Mouse (Mus musculus): ENCODE measurements at regions not wholly inside any gene's neighbourhood (a gene's known extent, or its start where the extent isn't known, plus 50 kb on each side); places are given as distances from the start of the nearest gene placed in this dataset.
"Not testable (repeated sequence)": the region's sequence is repeated elsewhere in the genome, so short reads cannot be mapped to it uniquely, and the experiment has no call there.

DNA sequence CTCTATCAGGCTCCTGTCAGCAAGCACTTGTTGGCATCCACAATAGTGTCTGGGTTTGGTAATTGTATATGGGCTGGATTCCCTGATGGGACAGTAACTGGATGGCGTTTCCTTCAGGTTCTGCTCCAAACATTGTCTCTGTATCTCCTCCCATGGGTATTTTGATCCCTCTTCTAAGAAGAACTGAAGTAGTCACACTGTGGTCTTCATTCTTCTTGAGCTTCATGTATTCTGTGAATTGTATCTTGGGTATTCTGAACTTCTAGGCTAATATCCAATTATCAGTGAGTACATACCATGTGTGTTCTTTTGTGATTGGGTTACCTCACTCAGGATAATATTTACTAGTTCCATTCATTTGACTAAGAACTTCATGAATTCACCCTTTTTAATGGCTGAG, 119.2 kb upstream of the Gm21119 start:
- not testable (repeated sequence) for H3K4me3 ChIP-seq (ENCODE audit: control insufficient read depth, low read depth, low read length); H3K36me3 ChIP-seq (ENCODE audit: control insufficient read depth, insufficient read depth, low read length); H3K27ac ChIP-seq (ENCODE audit: control insufficient read depth, insufficient read depth, low read depth, low read length); H3K4me1 ChIP-seq (ENCODE audit: control insufficient read depth, insufficient read depth, low read length); H3K27me3 ChIP-seq (ENCODE audit: control insufficient read depth, insufficient read depth, low read length)

DNA sequence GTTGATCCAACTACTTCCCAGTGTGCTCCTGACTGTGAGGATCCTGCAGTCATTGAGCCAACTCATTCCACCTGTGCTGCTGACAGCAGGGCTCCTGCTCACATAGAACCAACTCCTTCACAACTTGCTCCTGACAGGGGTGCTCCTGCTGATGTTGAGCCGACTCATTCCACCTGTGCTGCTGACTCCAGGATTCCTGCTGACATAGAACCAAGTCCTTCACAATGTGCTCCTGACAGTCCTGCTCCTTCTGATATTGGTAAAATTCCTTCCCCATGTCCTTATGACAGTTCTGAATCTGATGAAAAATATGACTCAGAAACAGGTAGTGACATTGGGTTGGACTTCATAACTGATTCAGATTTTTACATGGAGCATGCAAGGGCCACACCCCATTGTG, 100.8 kb upstream of the Gm21119 start:
- H3K4me3 ChIP-seq (ENCODE audit: control insufficient read depth, low read depth, low read length); H3K4me1 ChIP-seq (ENCODE audit: control insufficient read depth, insufficient read depth, low read length); H3K27ac ChIP-seq (ENCODE audit: control insufficient read depth, insufficient read depth, low read depth, low read length); H3K36me3 ChIP-seq (ENCODE audit: control insufficient read depth, insufficient read depth, low read length); H3K27me3 ChIP-seq (ENCODE audit: control insufficient read depth, insufficient read depth, low read length): not testable (repeated sequence)

DNA sequence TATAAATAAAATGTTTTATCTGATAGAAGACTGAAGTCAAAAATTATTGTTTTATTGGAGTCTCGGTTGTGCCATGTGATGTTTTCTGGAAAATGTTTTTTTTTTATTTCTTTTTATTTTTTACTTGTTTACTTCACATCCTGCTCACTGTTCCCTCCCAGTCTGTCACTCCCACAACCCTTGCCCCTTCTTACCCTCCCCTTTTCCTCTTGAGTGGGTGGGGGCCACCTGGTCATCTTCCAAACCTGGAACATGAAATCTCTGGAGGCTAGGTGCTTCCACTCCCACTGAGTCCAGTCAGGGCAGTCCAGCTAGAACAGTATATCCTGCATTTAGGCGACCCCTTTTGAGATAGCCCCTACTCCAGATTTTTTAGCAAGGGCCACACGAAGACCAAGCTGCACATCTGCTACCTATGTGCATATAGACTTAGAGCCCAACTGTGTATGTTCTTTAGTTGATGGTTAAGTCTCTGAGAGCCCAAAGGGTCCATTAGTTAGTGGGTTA, 98.3 kb upstream of the Gm21119 start:
- not testable (repeated sequence) for H3K27ac ChIP-seq (ENCODE audit: control insufficient read depth, insufficient read depth, low read depth, low read length); H3K4me3 ChIP-seq (ENCODE audit: control insufficient read depth, low read depth, low read length); H3K36me3 ChIP-seq (ENCODE audit: control insufficient read depth, insufficient read depth, low read length); H3K27me3 ChIP-seq (ENCODE audit: control insufficient read depth, insufficient read depth, low read length); H3K4me1 ChIP-seq (ENCODE audit: control insufficient read depth, insufficient read depth, low read length)

DNA sequence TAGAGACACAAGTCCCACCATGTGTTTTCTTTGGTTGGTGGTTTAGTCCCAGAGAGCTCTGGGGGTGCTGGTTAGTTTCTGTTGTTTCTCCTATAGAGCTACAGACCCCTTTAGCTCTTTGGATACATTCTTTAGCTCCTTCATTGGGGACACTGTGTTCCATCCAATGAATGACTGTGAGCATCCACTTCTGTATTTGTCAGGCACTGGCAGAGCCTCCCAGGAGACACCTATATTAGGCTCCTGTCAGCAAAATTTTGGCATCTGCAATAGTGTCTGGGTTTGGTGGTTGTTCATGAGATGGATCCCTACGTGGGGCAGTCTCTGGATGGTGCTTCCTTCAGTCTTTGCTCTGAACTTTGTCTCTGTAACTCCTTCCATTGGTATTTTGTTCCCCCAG, 97.2 kb upstream of the Gm21119 start:
- H3K4me1 ChIP-seq (ENCODE audit: control insufficient read depth, insufficient read depth, low read length); H3K27me3 ChIP-seq (ENCODE audit: control insufficient read depth, insufficient read depth, low read length); H3K4me3 ChIP-seq (ENCODE audit: control insufficient read depth, low read depth, low read length); H3K36me3 ChIP-seq (ENCODE audit: control insufficient read depth, insufficient read depth, low read length); H3K27ac ChIP-seq (ENCODE audit: control insufficient read depth, insufficient read depth, low read depth, low read length): not testable (repeated sequence)

GRCm38 (mm10) chr8:20524539-20524938, 90.2 kb upstream of the Gm21119 start:
- H3K36me3 ChIP-seq (ENCODE audit: control insufficient read depth, insufficient read depth, low read length); H3K27ac ChIP-seq (ENCODE audit: control insufficient read depth, insufficient read depth, low read depth, low read length); H3K27me3 ChIP-seq (ENCODE audit: control insufficient read depth, insufficient read depth, low read length); H3K4me1 ChIP-seq (ENCODE audit: control insufficient read depth, insufficient read depth, low read length); H3K4me3 ChIP-seq (ENCODE audit: control insufficient read depth, low read depth, low read length): not testable (repeated sequence)

DNA sequence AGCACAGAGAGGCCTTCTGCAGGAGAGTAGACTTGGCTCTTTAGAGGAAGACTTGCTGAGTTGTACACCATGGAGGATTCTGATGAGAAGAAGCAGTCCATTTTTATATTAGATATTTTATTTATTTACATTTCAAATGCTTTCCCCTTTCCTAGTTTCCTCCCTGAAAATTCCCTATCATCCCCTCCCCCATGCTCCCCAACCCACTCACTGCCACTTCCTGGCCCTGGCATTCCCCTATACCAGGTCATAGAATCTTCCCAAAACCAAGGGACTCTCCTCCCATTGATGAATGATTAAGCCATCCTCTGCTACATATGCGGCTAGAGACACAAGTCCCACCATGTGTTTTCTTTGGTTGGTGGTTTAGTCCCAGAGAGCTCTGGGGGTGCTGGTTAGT, 85.7 kb upstream of the Gm21119 start:
- H3K27ac ChIP-seq (ENCODE audit: control insufficient read depth, insufficient read depth, low read depth, low read length); H3K4me1 ChIP-seq (ENCODE audit: control insufficient read depth, insufficient read depth, low read length); H3K4me3 ChIP-seq (ENCODE audit: control insufficient read depth, low read depth, low read length); H3K36me3 ChIP-seq (ENCODE audit: control insufficient read depth, insufficient read depth, low read length); H3K27me3 ChIP-seq (ENCODE audit: control insufficient read depth, insufficient read depth, low read length): not testable (repeated sequence)

DNA sequence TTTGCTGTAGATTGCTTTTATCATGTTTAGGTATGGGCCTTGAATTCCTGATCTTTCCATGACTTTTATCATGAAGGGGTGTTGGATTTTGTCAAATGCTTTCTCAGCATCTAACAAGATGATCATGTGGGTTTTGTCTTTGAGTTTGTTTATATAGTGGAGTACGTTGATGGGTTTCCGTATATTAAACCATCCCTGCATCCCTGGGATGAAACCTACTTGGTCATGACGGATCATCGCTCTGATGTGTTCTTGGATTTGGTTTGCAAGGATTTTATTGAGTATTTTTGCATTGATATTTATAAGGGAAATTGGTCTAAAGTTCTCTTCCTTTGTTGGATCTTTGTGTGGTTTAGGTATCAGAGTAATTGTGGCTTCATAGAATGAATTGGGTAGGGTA, 75.7 kb upstream of the Gm21119 start:
- H3K27me3 ChIP-seq (ENCODE audit: control insufficient read depth, insufficient read depth, low read length); H3K4me1 ChIP-seq (ENCODE audit: control insufficient read depth, insufficient read depth, low read length); H3K27ac ChIP-seq (ENCODE audit: control insufficient read depth, insufficient read depth, low read depth, low read length); H3K36me3 ChIP-seq (ENCODE audit: control insufficient read depth, insufficient read depth, low read length); H3K4me3 ChIP-seq (ENCODE audit: control insufficient read depth, low read depth, low read length): not testable (repeated sequence)

GRCm38 (mm10) chr8:20544084-20544483, 70.6 kb upstream of the Gm21119 start:
- H3K36me3 ChIP-seq (ENCODE audit: control insufficient read depth, insufficient read depth, low read length); H3K27me3 ChIP-seq (ENCODE audit: control insufficient read depth, insufficient read depth, low read length); H3K4me1 ChIP-seq (ENCODE audit: control insufficient read depth, insufficient read depth, low read length); H3K4me3 ChIP-seq (ENCODE audit: control insufficient read depth, low read depth, low read length); H3K27ac ChIP-seq (ENCODE audit: control insufficient read depth, insufficient read depth, low read depth, low read length): not testable (repeated sequence)

DNA sequence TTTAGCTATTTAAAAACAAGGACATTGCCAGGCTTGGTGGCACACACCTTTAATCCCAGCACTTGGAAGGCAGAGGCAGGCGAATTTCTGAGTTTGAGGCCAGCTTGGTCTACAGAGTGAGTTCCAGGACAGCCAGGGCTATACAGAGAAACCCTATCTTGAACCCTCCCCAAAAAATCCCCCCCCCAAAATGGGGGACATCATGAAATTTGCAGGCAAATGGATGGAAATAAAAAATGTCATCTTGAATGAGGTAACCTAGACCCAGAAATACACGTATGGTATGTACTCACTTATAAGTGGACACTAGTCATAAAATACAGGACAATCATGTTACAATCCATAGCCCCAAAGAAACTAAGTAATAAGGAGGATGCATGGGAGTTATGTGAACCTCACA, 69.4 kb upstream of the Gm21119 start:
- H3K27me3 ChIP-seq (ENCODE audit: control insufficient read depth, insufficient read depth, low read length); H3K4me1 ChIP-seq (ENCODE audit: control insufficient read depth, insufficient read depth, low read length); H3K4me3 ChIP-seq (ENCODE audit: control insufficient read depth, low read depth, low read length); H3K27ac ChIP-seq (ENCODE audit: control insufficient read depth, insufficient read depth, low read depth, low read length); H3K36me3 ChIP-seq (ENCODE audit: control insufficient read depth, insufficient read depth, low read length): not testable (repeated sequence)

- not testable (repeated sequence) for H3K36me3 ChIP-seq (ENCODE audit: control insufficient read depth, insufficient read depth, low read length)
Observed at GRCm38 (mm10) chr8:20546401-20546800, 68.3 kb upstream of the Gm21119 start.

More at GRCm38 (mm10) chr8:20546401-20546800, 68.3 kb upstream of the Gm21119 start:
- not testable (repeated sequence) for H3K4me1 ChIP-seq (ENCODE audit: control insufficient read depth, insufficient read depth, low read length); H3K27ac ChIP-seq (ENCODE audit: control insufficient read depth, insufficient read depth, low read depth, low read length); H3K27me3 ChIP-seq (ENCODE audit: control insufficient read depth, insufficient read depth, low read length); H3K4me3 ChIP-seq (ENCODE audit: control insufficient read depth, low read depth, low read length)

All from testis, adult 2 months (tissue).